Mouse (Mus musculus): ENCODE data around the gene Gm10803. TPM values are rescaled to one million over a fixed set of nuclear protein-coding genes. Genes with fewer than 3 reads are reported as not detected.
"Not testable (repeated sequence)": the region's sequence is repeated elsewhere in the genome, so short reads cannot be mapped to it uniquely, and the experiment has no call there.

Gene Gm10803
- total RNA-seq (2014; rRNA removed), result not detected in 2 replicates
- not detected in 2 replicates for polyA plus RNA-seq (2012; rRNA removed)

- not testable (repeated sequence) for H3K4me1 ChIP-seq (ENCODE audit: control insufficient read depth, insufficient read depth, low read length); H3K4me3 ChIP-seq (ENCODE audit: insufficient read depth, low read depth, low read length); H3K36me3 ChIP-seq (ENCODE audit: control insufficient read depth, insufficient read depth, low read length); H3K79me2 ChIP-seq (ENCODE audit: control insufficient read depth, insufficient read depth, low read length); H3K27ac ChIP-seq (replicated peaks; ENCODE audit: insufficient read depth, low read depth, low read length); H3K9ac ChIP-seq (ENCODE audit: low read depth, low read length); DNase-seq (ENCODE audit: extremely low read depth, low read depth, low spot score); H3K27me3 ChIP-seq (ENCODE audit: control insufficient read depth, insufficient read depth, low read length)
- WGBS, result 89% methylated on average over 2 of the region's 2 CpGs
Measured at GRCm38 (mm10) chr2:93560268-93560667, at the start of gene Gm10803. TSS of gene Gm10803 (plus strand) at chr2:93560568.

GRCm38 (mm10) chr2:93510839-93511238, 49.5 kb upstream of the Gm10803 start:
- no peak overlapping the region for H3K4me3 ChIP-seq (ENCODE audit: insufficient read depth, low read depth, low read length)
- TF ChIP-seq POLR2A (IDR thresholded peaks at IDR 0.05; ENCODE audit: extremely low read depth, insufficient read depth, low read length) (no peak), CTCF (IDR thresholded peaks at IDR 0.05; ENCODE audit: low read depth, low read length) (no peak)
- no peak overlapping the region for H3K9ac ChIP-seq (ENCODE audit: low read depth, low read length)
- no peak for DNase-seq (ENCODE audit: extremely low read depth, low read depth, low spot score)
- no peaks in the 10 kb centered on the region for H3K4me1 ChIP-seq (ENCODE audit: control insufficient read depth, insufficient read depth, low read length)
- no peaks in the 10 kb centered on the region for H3K27me3 ChIP-seq (ENCODE audit: control insufficient read depth, insufficient read depth, low read length)
- H3K36me3 ChIP-seq (ENCODE audit: control insufficient read depth, insufficient read depth, low read length), result no peaks in the 10 kb centered on the region
- 92% methylated on average over 1 of the region's 1 CpGs for WGBS
- H3K79me2 ChIP-seq (ENCODE audit: control insufficient read depth, insufficient read depth, low read length), result no peaks in the 10 kb centered on the region
- no peak overlapping the region for H3K27ac ChIP-seq (replicated peaks; ENCODE audit: insufficient read depth, low read depth, low read length)

GRCm38 (mm10) chr2:93512130-93512529, 48.2 kb upstream of the Gm10803 start:
- 60% methylated on average over 7 of the region's 7 CpGs for WGBS
- no peak overlapping the region for H3K27ac ChIP-seq (replicated peaks; ENCODE audit: insufficient read depth, low read depth, low read length)
- DNase-seq (ENCODE audit: extremely low read depth, low read depth, low spot score), result no peak
- H3K36me3 ChIP-seq (ENCODE audit: control insufficient read depth, insufficient read depth, low read length), result no peaks in the 10 kb centered on the region
- no peaks in the 10 kb centered on the region for H3K4me1 ChIP-seq (ENCODE audit: control insufficient read depth, insufficient read depth, low read length)
- H3K79me2 ChIP-seq (ENCODE audit: control insufficient read depth, insufficient read depth, low read length), result no peaks in the 10 kb centered on the region
- H3K27me3 ChIP-seq (ENCODE audit: control insufficient read depth, insufficient read depth, low read length), result no peaks in the 10 kb centered on the region
- TF ChIP-seq CTCF (IDR thresholded peaks at IDR 0.05; ENCODE audit: low read depth, low read length) (no peak), POLR2A (IDR thresholded peaks at IDR 0.05; ENCODE audit: extremely low read depth, insufficient read depth, low read length) (no peak)
- H3K4me3 ChIP-seq (ENCODE audit: insufficient read depth, low read depth, low read length), result no peak overlapping the region
- no peak overlapping the region for H3K9ac ChIP-seq (ENCODE audit: low read depth, low read length)

GRCm38 (mm10) chr2:93515246-93515645, 45.1 kb upstream of the Gm10803 start:
- no peaks in the 10 kb centered on the region for H3K36me3 ChIP-seq (ENCODE audit: control insufficient read depth, insufficient read depth, low read length)
- H3K9ac ChIP-seq (ENCODE audit: low read depth, low read length), result no peak overlapping the region
- TF ChIP-seq CTCF (IDR thresholded peaks at IDR 0.05; ENCODE audit: low read depth, low read length) (no peak), POLR2A (IDR thresholded peaks at IDR 0.05; ENCODE audit: extremely low read depth, insufficient read depth, low read length) (no peak)
- WGBS, result 77% methylated on average over 4 of the region's 4 CpGs
- no peak overlapping the region for H3K4me3 ChIP-seq (ENCODE audit: insufficient read depth, low read depth, low read length)
- no peak for DNase-seq (ENCODE audit: extremely low read depth, low read depth, low spot score)
- H3K27me3 ChIP-seq (ENCODE audit: control insufficient read depth, insufficient read depth, low read length), result no peaks in the 10 kb centered on the region; the same call in 1 of the 2 replicates
- no peak overlapping the region for H3K27ac ChIP-seq (replicated peaks; ENCODE audit: insufficient read depth, low read depth, low read length)
- no peaks in the 10 kb centered on the region for H3K4me1 ChIP-seq (ENCODE audit: control insufficient read depth, insufficient read depth, low read length)
- H3K79me2 ChIP-seq (ENCODE audit: control insufficient read depth, insufficient read depth, low read length), result no peaks in the 10 kb centered on the region

- no peak overlapping the region for H3K27ac ChIP-seq (replicated peaks; ENCODE audit: insufficient read depth, low read depth, low read length)
- no peak overlapping the region for H3K4me3 ChIP-seq (ENCODE audit: insufficient read depth, low read depth, low read length)
- TF ChIP-seq CTCF (IDR thresholded peaks at IDR 0.05; ENCODE audit: low read depth, low read length) (no peak), POLR2A (IDR thresholded peaks at IDR 0.05; ENCODE audit: extremely low read depth, insufficient read depth, low read length) (no peak)
- H3K36me3 ChIP-seq (ENCODE audit: control insufficient read depth, insufficient read depth, low read length), result no peaks in the 10 kb centered on the region
- H3K4me1 ChIP-seq (ENCODE audit: control insufficient read depth, insufficient read depth, low read length), result no peaks in the 10 kb centered on the region
- H3K9ac ChIP-seq (ENCODE audit: low read depth, low read length), result no peak overlapping the region
- DNase-seq (ENCODE audit: extremely low read depth, low read depth, low spot score), result no peak
- no peaks in the 10 kb centered on the region; the same call in 1 of the 2 replicates for H3K27me3 ChIP-seq (ENCODE audit: control insufficient read depth, insufficient read depth, low read length)
- no peaks in the 10 kb centered on the region for H3K79me2 ChIP-seq (ENCODE audit: control insufficient read depth, insufficient read depth, low read length)
- 61% methylated on average over 4 of the region's 4 CpGs for WGBS
Measured at GRCm38 (mm10) chr2:93521042-93521441, 39.3 kb upstream of the Gm10803 start.

DNA sequence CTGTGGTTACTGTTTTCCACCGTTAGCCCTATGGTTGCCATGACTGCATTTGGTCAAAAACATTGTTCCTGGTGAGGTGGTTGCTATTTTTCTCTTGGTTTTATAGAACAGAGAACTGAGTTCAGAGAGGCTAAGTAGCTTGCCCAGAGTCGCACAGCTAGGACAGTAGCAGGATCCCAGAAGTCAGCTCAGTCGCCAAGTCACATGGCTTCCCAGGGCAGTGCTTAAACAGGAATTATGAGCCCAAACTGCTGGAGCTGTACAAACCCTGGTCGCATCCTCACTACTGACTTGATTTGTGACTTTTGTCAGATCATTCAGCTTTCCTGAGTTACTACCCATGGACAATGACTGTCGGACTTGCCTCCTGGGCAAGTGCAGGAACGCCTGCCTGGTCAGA, 38.8 kb upstream of the Gm10803 start:
- Histone ChIP-seq H3K9ac (ENCODE audit: low read depth, low read length) (no peak overlapping the region), H3K36me3 (ENCODE audit: control insufficient read depth, insufficient read depth, low read length) (no peaks in the 10 kb centered on the region), H3K4me1 (ENCODE audit: control insufficient read depth, insufficient read depth, low read length) (no peaks in the 10 kb centered on the region), H3K79me2 (ENCODE audit: control insufficient read depth, insufficient read depth, low read length) (no peaks in the 10 kb centered on the region), H3K27ac (replicated peaks; ENCODE audit: insufficient read depth, low read depth, low read length) (no peak overlapping the region), H3K27me3 (ENCODE audit: control insufficient read depth, insufficient read depth, low read length) (no peaks in the 10 kb centered on the region; the same call in 1 of the 2 replicates), H3K4me3 (ENCODE audit: insufficient read depth, low read depth, low read length) (no peak overlapping the region)
- 82% methylated on average over 6 of the region's 6 CpGs for WGBS
- TF ChIP-seq CTCF (IDR thresholded peaks at IDR 0.05; ENCODE audit: low read depth, low read length), result no peak
- TF ChIP-seq POLR2A (IDR thresholded peaks at IDR 0.05; ENCODE audit: extremely low read depth, insufficient read depth, low read length), result no peak
- no peak for DNase-seq (ENCODE audit: extremely low read depth, low read depth, low spot score)

Measured in liver, adult 2 months (tissue).